Mouse (Mus musculus) CH12.LX (cell line): Measurements from ENCODE around the gene Tmem30b. TPM values are rescaled to one million over a fixed set of nuclear protein-coding genes. Genes with fewer than 3 reads are reported as not detected.

Source experiments
- DNase-seq: peaks from one replicate; pipeline ENCODE4 v3.0.0-alpha.2; 2013; ENCODE audit errors: extremely low read depth
- H3K27ac ChIP-seq: 2 replicates; pipeline ENCODE4 v1.5.1; 2012; ENCODE audit warnings: low read depth, mild to moderate bottlenecking, control low read depth, moderate library complexity; ENCODE audit not compliant: insufficient read depth
- H3K27me3 ChIP-seq: replicated peaks from 2 replicates; pipeline ENCODE3; 2012; ENCODE audit warnings: inconsistent platforms
- H3K36me3 ChIP-seq, 2 experiments: replicated peaks in 1 of 2; 2 replicates each; pipeline versions ENCODE3 to v1.6.1; 2012; ENCODE audit warnings: inconsistent platforms in 1 of 2, low read length in 1 of 2, mild to moderate bottlenecking in 1 of 2, mixed read lengths in 1 of 2, moderate library complexity in 1 of 2; ENCODE audit not compliant: control insufficient read depth in 1 of 2, insufficient read depth in 1 of 2
- H3K4me1 ChIP-seq, 2 experiments: 2 replicates each; pipeline ENCODE4 v1.6.1; 2012; ENCODE audit warnings: inconsistent platforms in 1 of 2, moderate library complexity in 1 of 2; ENCODE audit not compliant: insufficient read depth in 2 of 2, control insufficient read depth in 1 of 2
- H3K4me2 ChIP-seq: 2 replicates; pipeline ENCODE4 v1.6.1; 2012; ENCODE audit warnings: low read depth, mild to moderate bottlenecking, control low read depth; ENCODE audit not compliant: poor library complexity, insufficient read depth, severe bottlenecking
- H3K4me3 ChIP-seq, 3 experiments: fragments of 150-350 bp in 1 of 3; sonication (generic) in 1 of 3; replicated peaks in 1 of 3; 2 replicates each; pipeline versions ENCODE3 to v1.5.1; 2011 to 2012; ENCODE audit warnings: low read depth in 2 of 3, low read length in 2 of 3, mild to moderate bottlenecking in 2 of 3, moderate library complexity in 2 of 3, control low read depth in 1 of 3, improper control_type of control experiment in 1 of 3, inconsistent platforms in 1 of 3, mixed read lengths in 1 of 3; ENCODE audit not compliant: poor library complexity in 1 of 3
- H3K79me2 ChIP-seq: replicated peaks from 2 replicates; pipeline ENCODE4 v1.6.1; 2012; ENCODE audit warnings: mild to moderate bottlenecking, moderate library complexity; ENCODE audit not compliant: control insufficient read depth, poor library complexity, insufficient read depth, severe bottlenecking; ENCODE audit errors: extremely low read depth
- H3K9ac ChIP-seq: 2 replicates; pipeline ENCODE4 v1.6.1; 2012; ENCODE audit warnings: low read depth, mild to moderate bottlenecking, control low read depth, moderate library complexity; ENCODE audit not compliant: insufficient read depth
- H3K9me3 ChIP-seq: replicated peaks from 2 replicates; pipeline ENCODE3; 2012; ENCODE audit warnings: low read length, inconsistent platforms, mixed read lengths
- CHD1 ChIP-seq: IDR thresholded peaks from 2 replicates; pipeline ENCODE4 v1.6.1; 2012; ENCODE audit warnings: low read depth, low read length, improper control_type of control experiment, inconsistent platforms
- CHD2 ChIP-seq: IDR thresholded peaks from 2 replicates; pipeline ENCODE4 v1.6.1; 2011; ENCODE audit warnings: low read length, improper control_type of control experiment
- CTCF ChIP-seq, 2 experiments: IDR thresholded peaks in 1 of 2; conservative IDR thresholded peaks in 1 of 2; 2 replicates each; pipeline ENCODE4 v1.5.1; 2011 to 2012; ENCODE audit warnings: low read depth in 2 of 2, low read length in 2 of 2, improper control_type of control experiment in 1 of 2, inconsistent platforms in 1 of 2, mild to moderate bottlenecking in 1 of 2, moderate library complexity in 1 of 2
- E2F4 ChIP-seq: IDR thresholded peaks from 2 replicates; pipeline ENCODE4 v1.6.1; 2011; ENCODE audit warnings: low read depth, low read length, improper control_type of control experiment; ENCODE audit not compliant: insufficient replicate concordance
- EP300 ChIP-seq: IDR thresholded peaks from 2 replicates; pipeline ENCODE4 v1.6.1; 2011; ENCODE audit warnings: low read length, improper control_type of control experiment
- ETS1 ChIP-seq: conservative IDR thresholded peaks from 2 replicates; pipeline ENCODE4 v1.6.1; 2012; ENCODE audit warnings: low read depth, mild to moderate bottlenecking, inconsistent platforms, low read length, improper control_type of control experiment, moderate library complexity
- GABPA ChIP-seq: IDR thresholded peaks from 2 replicates; pipeline ENCODE4 v1.6.1; 2012; ENCODE audit warnings: low read depth, low read length, improper control_type of control experiment, inconsistent platforms; ENCODE audit not compliant: insufficient replicate concordance
- HCFC1 ChIP-seq: IDR thresholded peaks from 2 replicates; pipeline ENCODE4 v1.6.1; 2012; ENCODE audit warnings: low read depth, mild to moderate bottlenecking, inconsistent platforms, low read length, improper control_type of control experiment
- IRF4 ChIP-seq: IDR thresholded peaks from 2 replicates; pipeline ENCODE4 v1.6.1; 2014; ENCODE audit warnings: low read depth, mild to moderate bottlenecking, inconsistent platforms, low read length, improper control_type of control experiment
- JUND ChIP-seq: conservative IDR thresholded peaks from 2 replicates; pipeline ENCODE4 v1.6.1; 2011; ENCODE audit warnings: low read depth, low read length, improper control_type of control experiment
- MAFK ChIP-seq: IDR thresholded peaks from 2 replicates; pipeline ENCODE4 v1.6.1; 2011; ENCODE audit warnings: low read length, improper control_type of control experiment; ENCODE audit not compliant: insufficient replicate concordance
- MAX ChIP-seq: IDR thresholded peaks from 2 replicates; pipeline ENCODE4 v1.6.1; 2011; ENCODE audit warnings: low read length, improper control_type of control experiment
- MAZ ChIP-seq: IDR thresholded peaks from 2 replicates; pipeline ENCODE4 v1.6.1; 2012; ENCODE audit warnings: low read depth, mild to moderate bottlenecking, inconsistent platforms, low read length, improper control_type of control experiment, moderate library complexity
- MEF2A ChIP-seq: IDR thresholded peaks from 2 replicates; pipeline ENCODE4 v1.6.1; 2014; ENCODE audit warnings: low read depth, mild to moderate bottlenecking, inconsistent platforms, low read length, improper control_type of control experiment, borderline replicate concordance
- NELFE ChIP-seq: IDR thresholded peaks from 2 replicates; pipeline ENCODE4 v1.6.1; 2011; ENCODE audit warnings: low read depth, low read length, improper control_type of control experiment
- PAX5 ChIP-seq: IDR thresholded peaks from 2 replicates; pipeline ENCODE4 v1.6.1; 2012; ENCODE audit warnings: low read length, inconsistent platforms, mixed read lengths
- POLR2AphosphoS2 ChIP-seq: IDR thresholded peaks from 2 replicates; pipeline ENCODE4 v1.6.1; 2011; ENCODE audit warnings: low read depth, low read length, improper control_type of control experiment
- RAD21 ChIP-seq: IDR thresholded peaks from 2 replicates; pipeline ENCODE4 v1.6.1; 2011; ENCODE audit warnings: low read depth, mild to moderate bottlenecking, low read length, improper control_type of control experiment, moderate library complexity
- TCF12 ChIP-seq: IDR thresholded peaks from 2 replicates; pipeline ENCODE4 v1.6.1; 2014; ENCODE audit warnings: low read depth, mild to moderate bottlenecking, inconsistent platforms, low read length, improper control_type of control experiment
- UBTF ChIP-seq: IDR thresholded peaks from 2 replicates; pipeline ENCODE4 v1.6.1; 2012; ENCODE audit warnings: low read depth, mild to moderate bottlenecking, inconsistent platforms, low read length, improper control_type of control experiment, moderate library complexity
- USF1 ChIP-seq: IDR thresholded peaks from 2 replicates; pipeline ENCODE4 v1.6.1; 2014; ENCODE audit warnings: low read depth, mild to moderate bottlenecking, inconsistent platforms, low read length, improper control_type of control experiment
- ZC3H11A ChIP-seq: IDR thresholded peaks from 2 replicates; pipeline ENCODE4 v1.6.1; 2012; ENCODE audit warnings: low read depth, mild to moderate bottlenecking, inconsistent platforms, low read length, improper control_type of control experiment
- ZKSCAN1 ChIP-seq: IDR thresholded peaks from 2 replicates; pipeline ENCODE4 v1.6.1; 2012; ENCODE audit warnings: low read depth, inconsistent platforms, low read length, improper control_type of control experiment, borderline replicate concordance
- ZMIZ1 ChIP-seq: IDR thresholded peaks from 2 replicates; pipeline ENCODE4 v1.6.1; 2012; ENCODE audit warnings: low read depth, mild to moderate bottlenecking, inconsistent platforms, low read length, improper control_type of control experiment
- dilution Hi-C: fragments of 300-500 bp; cut with MboI; formaldehyde crosslinking; loops from 2 replicates; pipeline ENCODE4 v1.14.3; 2020; ENCODE audit warnings: low sequenced_read_pairs; ENCODE audit not compliant: extremely low pct_unique_long_range_greater_than_20kb, extremely low pct_ligation_motif_present
- in situ Hi-C: fragments of 300-500 bp; cut with MboI; formaldehyde crosslinking; loops from 3 replicates; pipeline ENCODE4 v1.14.3; 2019; ENCODE audit warnings: low sequenced_read_pairs, low pct_ligation_motif_present, low pct_unique_long_range_greater_than_20kb, mixed read lengths
- polyA plus RNA-seq: library from polyadenylated mRNA; unstranded; fragments of >175 nt; gene quantifications from 2 replicates; pipeline ENCODE4 v1.2.1, GENCODE M21; 2012; ENCODE audit warnings: low read depth; ENCODE audit not compliant: insufficient read length
- total RNA-seq, 2 experiments: library from RNA; depleted of rRNA; stranded (reverse); fragments of 300-350 nt in 1 of 2; fragments of >200 nt in 1 of 2; gene quantifications; 2 replicates each; pipeline ENCODE4 v1.2.3; 2012 to 2014

Gene Tmem30b
- total and polyA plus RNA-seq, 3 experiments: not detected

GRCm38 (mm10) chr12:73531889-73532479, 14.2 kb downstream of the Tmem30b start:
- TF ChIP-seq MAX (no peak), EP300 (no peak), MEF2A (no peak), ZC3H11A (no peak)
- Histone ChIP-seq H3K27me3 (no peaks in the 10 kb centered on the region), H3K4me2 (no peak overlapping the region), H3K9ac (no peak overlapping the region), H3K4me1 (peaks cover 0 to 3% of the 10 kb centered on the region in 2 experiments; a peak in 1 of 4 replicates), H3K36me3 (no peaks in the 10 kb centered on the region), H3K27ac (no peak overlapping the region), H3K9me3 (no peaks in the 10 kb centered on the region), H3K4me3 (no peak overlapping the region), H3K79me2 (no peaks in the 10 kb centered on the region)
- no peak for DNase-seq
- dilution Hi-C loops (no loop called here), in situ Hi-C loops (no loop called here)

GRCm38 (mm10) chr12:73529590-73529989, 16.6 kb downstream of the Tmem30b start:
- dilution Hi-C loops: no loop called here

GRCm38 (mm10) chr12:73529131-73529530, 17.1 kb downstream of the Tmem30b start:
- dilution Hi-C loops (no loop called here), in situ Hi-C loops (no loop called here)
- peaks cover 0 to 1% of the 10 kb centered on the region in 2 experiments; a peak in 2 of 4 replicates for H3K4me1 ChIP-seq
- H3K9me3 ChIP-seq: no peaks in the 10 kb centered on the region
- H3K27ac ChIP-seq: no peak overlapping the region
- no peaks in the 10 kb centered on the region for H3K27me3 ChIP-seq
- TF ChIP-seq ETS1 (no peak), GABPA (no peak), TCF12 (no peak), CTCF (conservative IDR thresholded peaks at IDR 0.05 in 1 of 2, IDR thresholded peaks at IDR 0.05 in 1 of 2; ENCODE audit: low read depth in 2 of 2, low read length in 2 of 2) (no peak), ZKSCAN1 (no peak)
- H3K9ac ChIP-seq: no peak overlapping the region
- no peaks in the 10 kb centered on the region for H3K79me2 ChIP-seq
- H3K36me3 ChIP-seq: no peaks in the 10 kb centered on the region
- DNase-seq: no peak
- H3K4me3 ChIP-seq: no peak overlapping the region
- no peak overlapping the region for H3K4me2 ChIP-seq

More at GRCm38 (mm10) chr12:73529590-73529989, 16.6 kb downstream of the Tmem30b start:
- H3K79me2 ChIP-seq: no peaks in the 10 kb centered on the region
- H3K27ac ChIP-seq: no peak overlapping the region
- H3K9me3 ChIP-seq: no peaks in the 10 kb centered on the region
- H3K4me1 ChIP-seq: no peaks in the 10 kb centered on the region
- no peaks in the 10 kb centered on the region for H3K36me3 ChIP-seq
- DNase-seq: no peak
- no peak overlapping the region for H3K9ac ChIP-seq
- H3K4me3 ChIP-seq: no peak overlapping the region
- no peaks in the 10 kb centered on the region for H3K27me3 ChIP-seq
- no peak overlapping the region for H3K4me2 ChIP-seq
- TF ChIP-seq MAX (no peak), RAD21 (no peak), ZMIZ1 (no peak), USF1 (no peak), HCFC1 (no peak), NELFE (no peak), MAZ (no peak), E2F4 (no peak), CHD1 (no peak), IRF4 (no peak), JUND (no peak), UBTF (no peak), MAFK (no peak), ZKSCAN1 (no peak), PAX5 (no peak), ETS1 (no peak), POLR2AphosphoS2 (no peak), CHD2 (no peak)
- in situ Hi-C loops: no loop called here
